Mouse (Mus musculus) lung, adult 18-20 months (tissue): Measurements from ENCODE around the gene E130218I03Rik.

Experiments
- DNase-seq, 2 experiments: peaks; one replicate each; pipeline ENCODE4 v3.0.0; 2022; ENCODE audit warnings: mixed read lengths in 2 of 2

Gene E130218I03Rik

DNA sequence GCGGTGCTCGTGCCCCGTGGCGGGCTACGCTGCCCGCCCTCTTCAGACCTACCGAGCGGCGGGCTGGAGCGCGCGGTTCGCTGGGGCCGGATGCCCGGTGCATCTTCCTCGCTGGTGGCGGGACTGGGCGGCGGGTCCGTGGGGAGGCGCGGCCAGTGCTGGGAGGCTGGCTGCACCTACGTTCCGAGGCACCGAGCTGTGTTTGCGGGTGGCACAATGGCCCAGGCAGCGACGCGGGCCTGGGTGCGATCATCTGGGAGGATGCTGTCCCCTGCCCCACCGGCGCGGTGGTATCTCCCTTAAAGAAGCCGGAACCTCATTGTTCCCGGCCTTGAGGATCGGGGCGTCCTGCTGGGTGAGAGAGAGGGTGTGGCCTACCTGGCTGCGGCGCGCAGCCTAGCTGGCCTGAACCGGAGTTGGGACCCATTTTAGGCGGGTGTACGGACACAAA lies 44.1 kb downstream of the E130218I03Rik start, which contains the start of gene Pdik1l:
Pdik1l (minus strand) TSS at position 321 of the 451 bp plus-strand sequence.
- peak; percentile 76 to 80 for DNase-seq

DNA sequence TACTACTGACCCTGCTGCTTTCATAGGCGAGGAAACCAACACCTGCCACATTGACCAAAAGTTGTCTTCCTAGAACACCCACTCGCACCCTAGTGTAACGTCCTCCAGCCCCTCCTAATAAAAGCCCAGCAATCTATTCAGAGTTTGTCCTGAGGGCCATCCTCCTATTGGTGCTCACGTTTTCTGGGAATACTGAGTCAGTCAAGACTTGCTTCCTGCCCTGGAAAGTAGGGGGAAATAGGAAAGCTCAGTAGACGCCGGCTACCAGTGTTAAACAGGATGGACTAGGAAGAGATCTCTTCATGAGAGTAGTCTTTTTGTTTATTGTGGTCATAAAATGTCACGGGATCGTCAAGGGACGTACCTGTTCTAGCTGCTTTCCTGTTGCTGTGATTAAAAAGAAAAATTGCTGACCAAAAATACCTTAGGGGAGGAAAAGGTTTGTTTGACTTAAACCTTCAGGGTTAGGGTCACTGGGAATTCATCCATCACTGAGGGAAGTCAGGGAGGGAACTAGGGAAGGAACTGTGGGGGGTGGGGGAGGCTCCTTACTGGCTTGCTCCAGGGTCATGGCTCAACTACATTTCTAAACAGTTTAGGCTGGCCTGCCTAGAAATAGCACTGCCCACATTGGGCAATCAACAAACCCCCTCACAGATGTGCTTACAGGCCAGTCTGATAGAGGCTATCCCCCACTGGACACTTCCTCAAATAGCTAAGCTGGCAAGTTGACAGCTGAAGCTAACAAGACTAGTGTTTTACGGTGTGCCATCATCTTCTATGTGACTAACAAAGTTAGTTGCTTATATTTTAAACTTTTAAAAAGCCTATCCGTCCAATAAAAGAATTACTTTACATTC lies 45.2 kb downstream of the E130218I03Rik start:
- DNase-seq, result no peak

DNA sequence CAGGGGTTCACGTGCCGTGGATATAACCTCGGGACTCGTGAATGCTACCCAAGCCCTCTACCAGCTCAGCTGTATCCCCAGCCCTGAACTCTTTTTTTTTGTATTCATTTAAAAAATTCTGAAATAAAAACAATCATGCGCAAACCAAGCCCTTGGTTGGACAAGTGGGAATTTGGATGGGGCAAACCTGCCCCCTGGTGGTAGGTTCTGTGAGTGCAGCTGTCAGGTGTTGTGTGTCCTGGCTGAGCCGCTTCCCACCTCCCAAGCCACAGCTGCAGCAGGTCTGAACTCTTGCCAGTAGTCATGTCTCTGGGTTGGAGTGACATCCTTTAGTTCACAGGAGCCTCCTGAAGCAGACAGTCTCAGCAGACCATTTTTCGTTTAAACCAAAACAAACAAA lies 48.6 kb downstream of the E130218I03Rik start:
- peak; percentile 55 to 64 for DNase-seq

DNA sequence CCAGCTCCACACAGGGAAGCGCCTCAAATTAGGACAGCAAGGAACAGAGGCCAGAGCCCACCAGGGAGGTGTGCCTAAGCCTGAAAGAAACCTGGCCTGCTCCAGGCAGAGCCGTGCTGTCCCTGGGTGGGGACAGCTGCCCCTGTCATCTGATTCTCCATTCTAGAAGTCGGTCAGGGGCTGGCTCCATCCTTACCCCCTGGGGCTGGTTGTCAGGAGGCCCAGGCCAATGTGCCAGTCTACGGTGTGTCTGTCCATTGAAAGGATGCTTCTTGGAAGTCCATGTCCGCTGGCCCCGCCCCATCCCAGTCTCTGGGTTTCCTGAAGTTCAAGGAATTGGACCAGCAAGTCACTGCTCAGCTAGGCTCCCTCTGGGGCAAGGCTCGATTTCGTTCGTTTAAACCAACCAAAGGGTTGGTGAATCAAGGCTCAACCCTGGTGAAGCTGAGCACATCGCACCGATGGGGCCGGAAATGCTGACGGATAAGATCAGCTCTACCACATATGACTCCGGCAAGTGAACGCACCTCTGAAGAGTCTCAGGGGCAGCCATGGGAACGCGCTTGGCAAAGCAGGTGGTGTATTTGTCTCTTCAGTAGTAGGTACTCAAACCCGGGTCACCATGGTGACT lies 49.7 kb downstream of the E130218I03Rik start:
- DNase-seq, result no peak

DNA sequence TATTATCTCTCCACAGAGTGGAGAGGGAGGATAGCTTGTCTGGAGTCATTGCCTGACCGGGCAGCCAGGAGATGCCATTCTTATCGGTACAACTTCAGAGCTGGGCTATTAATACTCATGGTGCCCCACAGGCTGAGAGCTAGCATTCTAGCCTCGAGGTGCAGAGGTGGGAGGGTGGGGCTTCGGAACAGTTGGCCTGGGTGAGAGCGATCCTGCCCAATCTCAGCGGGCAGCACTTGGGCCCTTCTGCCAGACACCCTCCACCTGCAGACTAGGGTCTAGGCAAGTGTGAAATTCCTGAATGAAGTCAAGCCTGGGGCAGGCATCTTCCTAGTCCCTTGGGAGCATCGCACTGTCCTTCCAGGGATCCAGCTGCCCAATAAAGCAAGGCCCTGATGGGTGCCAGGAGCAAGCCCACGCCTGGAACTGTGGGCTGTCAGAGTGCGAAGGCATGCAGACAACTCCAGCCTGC lies 50.3 kb downstream of the E130218I03Rik start:
- no peak for DNase-seq
